Mouse (Mus musculus) kidney, adult 2 months (tissue): ENCODE measurements at regions not wholly inside any gene's neighbourhood (a gene's known extent, or its start where the extent isn't known, plus 50 kb on each side); places are given as distances from the start of the nearest gene placed in this dataset.

Experiments used
- CTCF ChIP-seq: fragments of 200-500 bp; conservative IDR thresholded peaks from 2 replicates; pipeline ENCODE4 v1.5.1; 2011; ENCODE audit warnings: low read depth, mild to moderate bottlenecking, control low read depth, low read length, moderate library complexity, mixed read lengths; ENCODE audit not compliant: insufficient read depth, insufficient read length
- POLR2A ChIP-seq: fragments of 200-500 bp; IDR thresholded peaks from one replicate; pipeline ENCODE4 v1.6.1; 2011; ENCODE audit warnings: low read depth, low read length, control low read depth

DNA sequence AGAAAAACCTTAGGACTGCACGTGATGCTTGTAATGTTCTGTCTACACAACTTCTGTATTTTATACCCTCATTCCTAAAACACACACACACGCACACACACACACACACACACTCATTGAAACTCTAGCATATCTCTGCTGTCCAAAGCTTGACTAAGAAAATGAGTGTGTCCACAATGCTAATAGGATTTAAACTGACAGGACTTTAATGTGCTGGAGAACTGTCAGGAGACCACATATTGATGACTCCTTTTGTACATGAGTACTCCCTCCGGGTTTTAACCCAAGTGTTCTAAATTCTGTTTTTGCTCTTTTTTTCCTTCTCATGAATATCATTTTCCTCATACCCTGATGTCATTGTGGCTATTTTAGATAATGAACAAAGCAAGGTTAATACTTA, 283.4 kb downstream of the Kctd12 start:
- no peak for TF ChIP-seq CTCF
- TF ChIP-seq POLR2A = no peak
